Mouse (Mus musculus) cerebellum, postnatal 4 days (tissue): ENCODE results near the gene Vwa5b2.

ENCODE experiments used
- DNase-seq, 2 experiments: peaks; one replicate each; pipeline ENCODE4 v3.0.0; 2022; ENCODE audit warnings: low spot score in 2 of 2, mixed read lengths in 1 of 2

The Vwa5b2 gene

DNA sequence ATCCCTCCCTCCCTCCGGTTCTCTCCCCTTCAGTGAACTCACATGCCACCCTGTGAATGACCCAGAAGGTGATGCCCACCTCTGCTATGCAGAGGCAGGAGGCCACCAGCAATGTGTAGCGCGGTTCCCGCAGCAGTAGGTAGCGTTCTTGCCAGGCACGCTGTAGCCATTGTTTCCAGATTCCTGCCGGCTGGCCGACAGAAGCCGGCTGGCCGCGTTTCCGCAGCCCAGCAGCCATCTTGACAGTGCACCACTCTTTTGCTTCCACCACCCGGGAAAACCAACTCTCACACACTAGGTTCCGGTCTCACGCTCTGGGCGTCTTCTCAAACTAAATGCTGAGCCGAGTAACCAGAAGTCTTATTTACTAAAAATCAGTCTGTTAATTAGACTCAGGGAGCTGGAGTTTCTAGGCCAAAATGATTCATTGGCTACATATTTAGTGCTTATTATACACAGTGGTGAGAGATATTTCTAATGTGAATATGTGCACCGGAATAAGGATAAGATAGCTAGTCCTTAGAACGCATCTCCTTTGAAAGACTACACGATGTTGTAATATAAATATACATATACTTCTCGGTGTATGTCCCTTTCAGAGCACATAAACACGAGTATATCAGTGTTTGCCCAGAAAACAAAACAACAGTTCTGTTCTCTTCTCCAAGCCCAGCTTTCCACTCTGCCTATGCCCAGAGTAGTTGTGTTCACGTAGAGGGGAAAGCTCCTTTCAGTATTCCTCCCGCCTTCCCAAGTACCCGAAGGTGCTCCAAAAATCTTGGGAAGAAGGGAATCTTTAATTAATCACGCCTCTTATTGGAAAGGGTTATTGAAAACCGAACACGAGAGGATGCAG lies 21.5 kb downstream of the Vwa5b2 start:
- DNase-seq, result peak; percentile 49 to 82

DNA sequence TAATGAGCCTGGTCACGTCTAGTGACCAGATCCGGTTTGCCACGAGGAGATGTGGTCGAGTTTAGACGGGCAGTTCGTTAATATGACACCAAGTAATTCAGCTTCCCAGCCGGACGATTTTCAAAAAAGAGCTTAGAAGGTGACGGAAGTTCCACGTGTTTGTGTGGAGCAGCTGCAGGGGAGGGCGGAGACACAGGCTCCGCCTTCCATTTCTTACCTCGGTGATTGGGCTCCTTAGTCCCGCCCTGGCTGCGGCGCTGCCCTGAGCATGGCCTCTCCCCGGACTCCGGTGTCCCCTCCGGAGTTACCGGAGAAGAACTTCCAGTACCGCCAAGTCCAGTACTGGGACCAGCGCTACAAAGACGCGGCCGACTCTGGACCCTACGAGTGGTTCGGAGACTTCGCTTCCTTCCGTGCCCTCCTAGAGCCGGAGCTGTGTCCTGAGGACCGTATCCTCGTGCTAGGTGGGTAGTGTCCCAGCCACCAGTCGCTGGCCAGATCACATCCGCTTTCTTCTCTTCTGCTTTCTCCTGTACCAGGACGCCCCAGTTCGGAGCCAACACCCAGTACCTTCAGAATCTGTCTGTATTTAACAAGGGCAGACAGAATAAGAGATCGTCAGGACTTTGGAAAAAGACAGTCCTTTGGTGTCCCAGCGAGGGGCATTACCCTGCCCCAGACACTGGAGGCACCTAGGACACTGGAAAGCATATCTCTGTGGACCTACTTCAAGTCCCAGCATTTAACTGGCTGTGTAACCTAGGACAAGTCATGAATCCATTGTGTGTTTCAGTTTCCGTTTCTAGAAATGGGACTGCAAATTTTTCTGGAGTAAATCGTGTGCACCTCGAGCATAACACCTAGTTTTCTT lies 22.3 kb downstream of the Vwa5b2 start, which contains the start of the genes Eef1akmt4, Gm49333 and Alg3:
Gene Eef1akmt4 (plus strand): TSS at position 237 of the 871 bp plus-strand sequence.
Gene Gm49333 (plus strand): TSS at position 254 of the 871 bp plus-strand sequence.
Gene Alg3 (minus strand): TSS at position 379 of the 871 bp plus-strand sequence.
- DNase-seq, result peak; percentile 58 to 77

DNA sequence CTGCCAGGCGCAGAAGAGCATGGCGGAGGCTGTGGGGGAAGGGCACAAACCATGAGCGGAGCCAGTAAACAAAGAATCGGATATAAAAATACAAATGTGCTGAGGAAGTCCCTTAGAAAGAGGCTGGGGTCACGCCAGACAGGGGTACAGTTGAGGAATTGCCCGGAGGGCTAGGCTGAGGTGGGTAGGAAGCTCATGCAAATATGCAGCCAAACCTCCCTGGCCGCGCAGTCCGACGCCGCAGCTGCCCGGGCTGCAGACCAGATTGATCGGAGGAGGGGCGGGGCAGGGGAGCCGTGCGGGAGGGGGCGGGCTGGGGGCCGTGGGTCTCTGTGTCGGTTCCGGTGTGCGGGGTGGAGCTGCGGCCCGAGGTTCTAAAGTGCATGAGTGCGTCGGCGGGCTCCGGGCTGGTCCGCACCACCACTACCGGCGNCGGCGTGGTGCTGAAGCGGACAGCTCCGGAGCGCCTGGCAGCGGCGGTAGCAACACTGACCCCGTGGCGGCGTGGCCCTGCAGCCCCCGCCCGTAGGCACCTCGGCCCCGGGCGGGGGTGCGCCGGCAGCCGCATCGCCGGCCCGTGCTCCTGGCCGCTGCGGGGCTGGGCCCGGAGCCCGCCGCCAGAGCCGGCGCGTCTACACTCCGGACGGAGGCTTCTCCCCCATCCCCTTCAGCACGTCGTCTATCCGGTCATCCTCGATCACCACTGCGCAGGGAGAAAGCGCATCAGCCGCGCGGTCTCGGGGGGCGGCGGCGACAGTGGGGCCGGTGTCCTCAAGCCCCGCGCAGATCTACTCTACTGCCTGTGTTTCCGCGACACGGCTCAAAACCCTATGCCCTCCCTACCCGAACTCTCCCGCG lies 30.5 kb downstream of the Vwa5b2 start:
- DNase-seq, result peak in 1 of 2 experiments; percentile 30

DNA sequence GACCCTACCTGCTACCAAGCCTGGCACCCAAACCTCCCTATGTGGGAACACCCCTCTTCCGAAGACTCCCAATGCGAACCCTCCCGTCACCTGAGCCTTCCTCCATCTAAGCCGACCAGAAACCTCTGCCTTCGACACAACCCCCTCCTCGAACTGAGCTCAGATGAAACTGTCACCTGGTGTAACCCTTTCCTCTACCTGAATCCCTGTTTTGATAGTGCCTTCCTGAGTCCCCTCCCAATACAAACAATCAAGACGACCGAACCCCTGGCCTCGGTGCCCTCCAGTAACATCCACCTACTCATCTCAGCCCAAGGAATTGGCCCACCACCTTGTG lies 31.1 kb downstream of the Vwa5b2 start:
- no peak for DNase-seq

DNA sequence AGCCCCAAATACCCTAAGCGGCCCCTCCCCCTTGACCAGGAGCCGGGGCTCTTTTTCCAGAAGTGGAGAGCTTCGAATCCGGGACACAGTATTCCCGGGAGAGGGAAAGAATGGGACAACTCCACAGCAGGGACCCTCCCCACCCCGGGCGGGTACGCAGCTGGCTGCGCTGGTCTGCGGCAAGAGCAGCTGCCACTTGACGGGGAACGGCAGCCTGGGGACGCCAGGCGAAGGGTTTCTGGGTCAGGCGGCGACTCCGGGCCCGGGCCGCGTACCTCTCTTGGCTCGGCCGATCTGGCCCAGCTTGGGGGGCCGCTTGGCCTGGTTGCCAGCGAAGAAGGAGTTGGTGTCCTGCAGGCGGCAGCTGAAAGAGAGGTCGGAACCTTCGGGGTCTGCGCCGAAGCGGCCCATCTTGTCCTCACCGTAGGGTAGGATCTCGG lies 31.5 kb downstream of the Vwa5b2 start:
- no peak for DNase-seq

DNA sequence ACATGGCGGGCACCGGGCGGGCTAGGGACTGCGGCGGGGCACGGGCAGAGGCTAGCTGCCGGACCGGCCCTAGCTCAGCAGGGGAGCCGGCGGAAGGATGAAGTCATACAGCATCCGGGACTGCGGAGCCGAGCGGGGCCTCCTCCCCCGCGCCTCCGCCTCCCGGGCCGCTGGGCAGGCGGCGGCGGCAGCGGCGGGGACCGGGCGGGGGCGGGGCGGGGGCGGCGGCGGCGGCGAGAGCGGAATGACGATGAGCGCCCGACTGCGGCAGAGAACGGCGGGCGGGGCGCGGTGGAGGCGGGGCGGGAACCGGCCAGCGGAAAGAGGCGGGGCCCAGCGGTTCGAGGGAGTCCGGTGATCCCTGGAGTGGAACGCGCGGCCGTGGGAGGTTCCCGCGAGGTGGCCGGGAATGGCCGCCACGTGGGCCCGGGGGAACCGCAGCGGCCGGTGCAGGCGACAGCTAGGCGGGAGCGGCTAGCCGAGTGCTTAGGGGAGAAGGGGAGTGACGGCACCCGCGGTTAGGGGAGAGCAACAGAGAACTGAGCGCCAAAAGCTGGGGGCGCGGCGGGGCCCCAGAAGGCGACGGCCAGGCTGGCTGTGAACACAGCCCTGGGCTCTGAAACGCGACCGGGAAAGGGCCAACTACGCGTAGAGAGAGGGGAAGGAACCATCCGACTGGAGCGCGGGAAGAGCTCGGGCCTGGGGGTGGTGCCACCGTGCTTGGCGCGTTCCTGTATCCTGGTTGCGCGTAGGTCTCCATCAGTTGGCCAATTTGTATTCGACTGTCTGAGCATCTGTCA lies 32.1 kb downstream of the Vwa5b2 start, which contains the start of gene Camk2n2:
Gene Camk2n2 (minus strand): TSS at position 97 of the 800 bp plus-strand sequence.
- peak; percentile 54 to 72 for DNase-seq

DNA sequence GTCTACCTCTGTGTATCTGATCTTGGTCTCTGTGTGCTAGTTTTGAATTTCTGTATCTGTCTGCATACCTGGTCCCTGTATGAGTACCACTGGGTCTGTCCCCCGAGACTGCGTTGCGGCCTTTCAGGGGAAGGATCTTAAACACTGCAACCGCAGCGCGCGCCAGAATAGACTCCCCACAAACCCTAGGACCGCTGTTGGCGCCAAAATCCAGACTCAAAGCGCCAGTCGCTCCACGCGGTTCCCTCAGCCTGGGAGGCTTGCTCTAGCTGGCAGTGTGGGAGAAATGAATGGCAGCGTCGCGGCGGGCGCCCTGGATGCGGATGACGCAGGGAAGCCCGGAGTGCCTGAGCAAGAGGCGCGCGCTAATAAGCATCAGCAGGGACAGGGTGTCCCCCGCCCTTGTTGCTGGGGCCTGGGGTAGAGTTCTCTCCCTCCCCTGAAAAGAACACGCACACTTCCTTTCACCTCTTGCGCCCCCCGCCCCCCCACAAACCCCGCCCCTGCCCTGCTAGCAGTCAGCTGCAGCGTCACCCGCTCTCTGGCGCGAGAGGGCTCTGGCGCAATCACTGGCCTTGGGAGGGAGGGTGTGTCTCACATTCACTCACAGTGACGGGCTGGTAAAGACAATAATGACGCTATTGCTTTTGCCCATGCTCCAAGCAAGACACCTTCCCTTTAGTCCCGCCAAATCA lies 32.9 kb downstream of the Vwa5b2 start:
- peak; percentile 37 to 64 for DNase-seq

DNA sequence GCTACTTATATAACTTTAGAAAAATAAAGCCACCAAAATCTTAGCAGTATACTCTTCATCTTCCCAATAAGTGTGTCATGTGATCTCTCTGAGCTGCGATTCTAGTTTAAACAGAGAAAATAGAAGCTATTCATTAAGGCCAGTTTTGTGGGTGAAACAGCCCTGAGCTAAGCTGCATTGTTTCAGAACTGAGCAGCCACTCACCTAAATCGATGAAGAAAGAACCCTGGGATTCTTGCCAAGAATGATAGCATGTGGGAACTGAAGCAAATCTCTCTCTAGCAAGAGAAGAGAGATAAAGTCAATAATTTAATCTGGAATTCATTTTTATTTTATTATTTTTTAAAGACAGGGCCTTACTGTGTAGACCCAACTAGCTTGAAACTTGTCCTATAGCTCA lies 33.9 kb downstream of the Vwa5b2 start:
- no peak for DNase-seq

DNA sequence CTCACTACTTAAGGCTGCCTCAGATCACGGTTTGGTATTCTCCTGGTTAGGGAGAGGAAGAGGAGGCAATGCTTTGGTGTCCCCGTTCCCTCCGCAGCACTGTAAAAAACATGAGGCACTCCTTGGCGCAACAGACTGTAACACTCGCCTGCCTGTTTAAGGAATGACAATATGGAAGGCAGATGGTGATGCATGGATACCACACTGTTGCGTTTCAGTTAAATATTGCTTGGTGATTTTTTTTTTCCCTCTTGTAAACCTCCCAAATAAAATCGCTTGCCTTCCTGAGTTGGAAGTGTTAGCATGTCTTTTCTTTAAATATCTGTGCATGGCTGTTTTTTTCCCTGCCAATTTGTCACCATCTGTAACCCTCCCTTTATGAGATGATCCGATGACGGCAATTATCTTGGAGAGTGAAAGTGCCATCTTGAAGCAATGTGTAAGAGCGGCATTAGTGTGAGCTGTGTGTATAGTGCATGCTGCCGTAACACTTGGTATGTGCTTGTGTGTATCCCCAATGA lies 39.7 kb downstream of the Vwa5b2 start:
- DNase-seq, result no peak

DNA sequence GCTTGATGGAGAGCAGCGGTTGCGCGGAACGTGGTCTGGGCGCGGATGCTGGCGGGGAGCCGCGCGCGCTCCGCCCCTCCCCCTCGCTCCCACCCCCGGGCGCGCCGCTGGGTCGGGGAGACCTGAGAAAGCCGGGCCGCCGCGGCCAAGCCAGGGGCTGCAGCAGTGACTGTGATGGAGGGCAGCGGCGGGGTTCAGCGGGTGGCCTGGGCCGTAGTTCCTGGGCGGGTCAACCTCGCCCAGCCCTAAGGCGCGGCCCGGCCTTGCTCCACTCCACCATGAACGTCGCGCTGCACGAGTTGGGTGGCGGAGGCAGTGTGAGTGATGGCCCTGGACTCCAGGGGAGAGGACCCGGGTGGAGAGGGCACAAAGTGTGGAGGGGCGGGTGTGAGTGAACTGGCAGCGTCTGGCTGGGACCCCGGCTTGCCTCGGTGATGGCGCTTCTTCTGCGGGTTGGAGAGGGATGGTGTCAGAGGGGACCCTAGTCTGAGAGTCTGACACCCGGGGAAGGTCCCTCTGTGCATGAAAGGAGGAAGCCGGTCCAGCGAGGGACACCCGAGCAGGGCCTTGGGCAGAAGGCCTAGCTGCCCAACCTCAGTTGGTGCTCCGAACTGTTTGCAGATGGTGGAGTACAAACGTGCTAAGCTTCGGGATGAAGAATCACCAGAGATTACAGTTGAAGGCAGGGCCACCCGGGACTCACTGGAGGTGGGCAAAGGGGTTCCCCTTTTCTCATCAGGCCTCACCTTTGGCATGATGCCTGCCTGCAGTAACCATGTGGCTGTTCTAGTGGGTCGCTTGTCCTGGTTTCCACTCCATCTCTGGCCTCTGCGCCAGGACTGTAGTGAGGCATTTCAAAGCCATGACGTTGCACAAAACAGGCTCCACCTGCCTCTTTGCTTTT lies 40.7 kb downstream of the Vwa5b2 start, which contains the start of gene Ece2:
Gene Ece2 (plus strand): TSS at position 98 of the 904 bp plus-strand sequence.
- peak in 1 of 2 experiments; percentile 51 for DNase-seq

DNA sequence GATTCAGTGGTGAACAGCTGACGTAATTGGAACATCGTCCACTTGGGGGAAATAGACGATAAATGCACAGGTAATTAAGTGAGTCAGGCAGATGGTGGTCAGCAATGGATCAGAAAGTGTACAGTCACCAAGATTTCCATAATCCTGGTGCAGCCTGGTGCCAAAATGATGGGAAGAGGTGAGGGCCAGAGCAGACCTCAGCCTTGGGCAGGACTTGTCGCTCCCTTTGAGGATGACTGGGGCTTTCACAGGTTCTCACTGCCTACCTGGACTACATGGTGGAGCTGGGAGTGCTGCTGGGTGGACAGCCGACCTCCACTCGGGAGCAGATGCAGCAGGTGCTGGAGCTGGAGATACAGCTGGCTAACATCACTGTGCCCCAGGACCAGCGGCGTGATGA lies 48.1 kb downstream of the Vwa5b2 start:
- no peak for DNase-seq

DNA sequence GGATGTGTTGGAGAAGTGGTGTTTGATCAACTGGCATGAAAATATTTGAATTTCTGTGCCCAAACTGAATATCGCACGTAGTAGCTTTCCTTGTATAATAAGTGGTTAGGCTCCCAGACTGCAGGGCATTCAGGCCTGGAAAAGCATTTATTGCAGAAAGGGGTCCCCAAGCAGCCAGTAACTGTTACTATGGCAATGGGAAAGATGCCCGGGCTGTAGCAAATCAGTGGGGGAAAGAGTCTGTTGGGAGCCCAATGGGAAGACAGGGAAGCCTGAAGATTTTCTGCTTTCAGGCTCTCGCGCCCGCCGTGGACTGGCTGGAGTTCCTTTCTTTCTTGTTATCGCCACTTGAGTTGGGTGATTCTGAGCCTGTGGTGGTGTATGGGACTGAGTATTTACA lies 49.1 kb downstream of the Vwa5b2 start:
- DNase-seq, result peak in 1 of 2 experiments; percentile 38

DNA sequence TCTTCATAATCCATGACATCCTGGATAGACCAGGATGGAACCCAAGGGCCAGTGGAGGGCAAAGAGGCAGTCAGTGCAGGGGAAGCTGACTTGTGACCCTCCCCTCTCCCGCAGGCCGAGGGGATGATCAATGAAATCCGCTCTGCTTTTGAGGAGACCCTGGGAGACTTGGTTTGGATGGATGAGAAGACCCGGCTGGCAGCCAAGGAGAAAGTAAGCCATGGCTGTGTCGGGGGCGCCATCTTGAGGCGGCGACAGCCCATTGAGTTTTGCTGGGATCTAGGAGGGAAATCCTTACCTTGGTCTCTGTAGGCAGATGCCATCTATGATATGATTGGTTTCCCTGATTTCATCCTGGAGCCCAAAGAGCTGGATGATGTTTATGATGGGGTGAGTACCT lies 52.9 kb downstream of the Vwa5b2 start:
- peak; percentile 49 to 83 for DNase-seq

DNA sequence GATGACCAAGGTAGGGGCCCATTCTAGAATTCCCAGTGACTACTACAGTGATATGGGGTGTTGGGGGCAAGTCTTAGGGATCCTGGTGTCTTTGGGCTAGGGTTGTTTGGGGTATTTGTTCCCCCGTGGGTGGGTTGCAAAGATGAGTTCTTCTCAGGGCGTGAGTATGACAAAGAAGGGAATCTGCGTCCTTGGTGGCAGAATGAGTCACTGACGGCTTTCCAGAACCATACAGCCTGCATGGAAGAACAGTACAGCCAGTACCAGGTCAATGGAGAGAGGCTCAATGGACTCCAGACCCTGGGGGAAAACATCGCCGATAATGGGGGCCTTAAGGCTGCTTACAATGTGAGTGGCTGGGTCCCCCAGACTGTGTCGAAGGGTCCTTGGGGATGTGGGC lies 54.6 kb downstream of the Vwa5b2 start:
- DNase-seq, result no peak

DNA sequence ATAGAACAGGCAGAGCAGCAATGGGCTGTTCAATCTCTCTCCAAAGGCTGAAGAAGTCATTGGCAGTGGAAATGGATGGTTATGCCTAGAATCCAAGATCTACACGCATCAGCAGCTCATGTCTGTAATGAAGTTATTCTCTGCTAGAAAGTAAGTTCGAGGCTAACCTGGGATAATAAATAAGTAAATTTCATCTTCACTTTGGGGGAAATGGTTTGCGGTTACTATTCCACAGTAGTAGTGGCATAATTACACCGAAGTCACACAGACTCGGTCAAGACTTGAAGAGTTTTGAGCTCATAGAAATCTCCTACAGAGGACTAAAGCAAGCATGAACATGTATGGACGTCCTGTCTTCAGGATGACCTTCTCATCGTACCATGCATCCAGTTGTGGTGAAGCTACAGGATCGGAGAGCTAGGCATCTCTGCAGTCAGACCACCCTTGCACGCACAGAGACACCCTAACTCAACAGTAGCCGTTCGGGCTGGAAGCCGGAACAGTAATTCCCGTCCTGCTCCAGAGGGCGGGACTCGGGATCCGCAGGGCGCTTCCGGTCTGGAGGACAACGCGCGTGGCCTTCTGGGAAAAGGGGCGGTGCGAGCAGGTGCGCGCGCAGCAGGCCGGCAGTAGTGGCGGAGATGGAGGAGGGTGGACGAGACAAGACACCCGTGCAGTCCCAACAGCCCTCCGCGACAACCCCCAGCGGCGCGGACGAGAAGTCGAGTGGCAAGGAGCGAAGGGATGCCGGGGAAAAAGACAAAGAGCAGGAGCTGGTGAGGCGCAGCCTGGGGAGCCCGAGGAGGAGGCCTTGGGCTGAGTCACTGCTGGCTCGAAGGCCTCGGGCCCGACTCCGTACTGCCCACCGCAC lies 62.0 kb downstream of the Vwa5b2 start, which contains the start of gene Psmd2:
Gene Psmd2 (plus strand): TSS at position 577 of the 871 bp plus-strand sequence.
- DNase-seq, result peak; percentile 95 to 97

DNA sequence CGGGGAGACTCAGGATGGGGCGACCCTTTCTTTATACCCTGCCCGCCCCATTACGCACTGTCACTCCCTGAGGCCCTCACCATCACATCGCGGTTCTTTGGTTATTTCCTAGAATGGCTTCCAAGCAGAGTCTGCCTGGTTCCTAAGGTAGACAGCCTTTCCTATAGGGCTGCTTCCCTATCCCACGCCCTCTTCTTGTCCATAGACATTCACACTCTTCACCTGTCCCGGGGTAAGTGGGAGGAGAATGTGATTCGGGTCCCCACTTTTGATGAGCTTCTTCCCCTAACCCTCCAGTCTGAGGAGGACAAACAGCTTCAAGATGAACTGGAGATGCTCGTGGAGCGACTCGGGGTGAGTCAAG lies 62.7 kb downstream of the Vwa5b2 start:
- no peak for DNase-seq

DNA sequence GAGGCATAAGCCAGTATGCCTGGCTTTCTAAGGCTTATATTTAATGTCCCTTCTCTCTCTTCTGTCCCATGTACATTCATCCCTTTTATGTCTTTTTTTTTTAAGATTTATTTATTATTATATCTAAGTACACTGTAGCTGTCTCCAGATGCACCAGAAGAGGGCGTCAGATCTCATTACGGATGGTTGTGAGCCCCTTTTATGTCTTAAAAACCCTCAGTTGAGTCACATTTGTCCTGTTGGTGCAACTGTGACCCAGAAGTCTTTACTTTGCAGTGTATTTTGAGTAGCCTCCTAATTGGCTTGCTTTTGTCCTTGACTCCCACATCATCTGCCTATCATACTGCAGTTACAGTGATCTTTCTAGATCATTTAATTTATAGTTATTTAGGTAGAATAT lies 64.0 kb downstream of the Vwa5b2 start:
- no peak for DNase-seq
